Mouse (Mus musculus) hindbrain, embryonic 14.5 days (tissue): ENCODE data around the gene Uri1. TPM values are rescaled to one million over a fixed set of nuclear protein-coding genes. Genes with fewer than 3 reads are reported as not detected.

ENCODE experiments used
- ATAC-seq: fragments of 200-750 bp; cut with Nextera tagmentation; 2 replicates; pipeline ENCODE4 v1.8.0; 2017; ENCODE audit warnings: moderate number of reproducible peaks, mild to moderate bottlenecking, moderate TSS enrichment, moderate library complexity; ENCODE audit not compliant: low FRiP score
- DNase-seq: peaks from one replicate; pipeline ENCODE4 v3.0.0-alpha.2; 2015; ENCODE audit warnings: low spot score
- H3K27ac ChIP-seq: fragments of 300-500 bp; sonication (generic); 2 replicates; pipeline ENCODE4 v1.5.1; 2014; ENCODE audit warnings: mild to moderate bottlenecking, moderate library complexity
- H3K27me3 ChIP-seq: fragments of 300-500 bp; sonication (generic); 2 replicates; pipeline ENCODE4 v1.6.1; 2014; ENCODE audit warnings: mild to moderate bottlenecking, low read length, mixed read lengths; ENCODE audit not compliant: control insufficient read depth, insufficient read depth
- H3K36me3 ChIP-seq: fragments of 300-500 bp; sonication (generic); replicated peaks from 2 replicates; pipeline ENCODE4 v1.6.1; 2014; ENCODE audit not compliant: control insufficient read depth, insufficient read depth
- H3K4me1 ChIP-seq: fragments of 300-500 bp; sonication (generic); replicated peaks from 2 replicates; pipeline ENCODE4 v1.6.1; 2014; ENCODE audit warnings: antibody characterized with exemption, low read length, mixed read lengths; ENCODE audit not compliant: control insufficient read depth, insufficient read depth
- H3K4me2 ChIP-seq: fragments of 300-500 bp; sonication (generic); replicated peaks from 2 replicates; pipeline ENCODE4 v1.6.1; 2014; ENCODE audit warnings: mild to moderate bottlenecking, moderate library complexity
- H3K4me3 ChIP-seq: fragments of 300-500 bp; sonication (generic); replicated peaks from 2 replicates; pipeline ENCODE4 v1.5.1; 2014; ENCODE audit warnings: mild to moderate bottlenecking, low read length
- H3K9ac ChIP-seq: fragments of 300-500 bp; sonication (generic); 2 replicates; pipeline ENCODE4 v1.6.1; 2014
- H3K9me3 ChIP-seq: fragments of 300-500 bp; sonication (generic); 2 replicates; pipeline ENCODE4 v1.6.1; 2016; ENCODE audit warnings: low read length; ENCODE audit not compliant: control insufficient read depth
- WGBS: fragments of 180-500 bp; shearing (Covaris S2); extraction: QIAGEN DNeasy Blood & Tissue Kit; methylation state at CpG from one replicate; pipeline ENCODE4 v1.1.7; 2014; 5-methylcytosine and 5-hydroxymethylcytosine counted together
- polyA plus RNA-seq: library from polyadenylated mRNA; unstranded; fragments of >200 nt; fragmentation: Nextera tagmentation; extraction: Ambion mirVana; gene quantifications from 2 replicates; pipeline ENCODE4 v1.2.1, GENCODE M21; 2014

Uri1 gene
- polyA plus RNA-seq, 1 experiment from 2014 or later = 34.4 TPM

DNA sequence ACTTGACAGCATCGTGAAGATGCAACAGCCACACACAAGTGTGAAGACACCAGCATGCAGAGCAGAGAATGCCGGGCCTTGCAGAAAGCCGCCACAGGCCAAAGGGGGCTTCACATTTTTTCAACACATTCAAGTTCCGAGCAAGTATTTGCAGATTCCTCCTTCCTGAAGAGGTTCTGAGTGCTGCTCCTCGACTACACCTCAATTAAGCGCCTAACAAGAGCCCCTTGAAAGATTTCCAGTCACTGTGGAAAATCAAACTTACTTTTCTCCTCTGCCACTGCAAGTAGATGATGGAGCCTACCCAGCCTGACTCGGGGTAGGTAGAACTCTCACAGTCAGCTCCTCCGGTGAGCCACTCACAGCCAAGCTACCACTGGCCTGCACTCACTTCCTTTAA lies 86.9 kb downstream of the Uri1 start:
- no peak overlapping the region for H3K4me2 ChIP-seq
- peaks cover 29% of the 10 kb centered on the region for H3K4me1 ChIP-seq
- no peak overlapping the region for H3K4me3 ChIP-seq
- no peaks in the 10 kb centered on the region for H3K27me3 ChIP-seq
- WGBS = 91% methylated on average over 8 of the region's 8 CpGs
- no peak overlapping the region for H3K27ac ChIP-seq
- no peaks in the 10 kb centered on the region for H3K36me3 ChIP-seq
- no peak overlapping the region for H3K9ac ChIP-seq
- H3K9me3 ChIP-seq = no peaks in the 10 kb centered on the region
- ATAC-seq (no peak), DNase-seq (no peak)

- Histone ChIP-seq H3K4me3 (no peak overlapping the region), H3K9me3 (no peaks in the 10 kb centered on the region), H3K27me3 (no peaks in the 10 kb centered on the region), H3K9ac (no peak overlapping the region), H3K4me2 (no peak overlapping the region), H3K4me1 (peaks cover 32% of the 10 kb centered on the region), H3K27ac (no peak overlapping the region), H3K36me3 (no peaks in the 10 kb centered on the region)
- ATAC-seq = no peak
- WGBS = 59% methylated on average over 5 of the region's 5 CpGs
- DNase-seq = no peak
Measured at GRCm38 (mm10) chr7:37935786-37936185, 87.6 kb downstream of the Uri1 start.

DNA sequence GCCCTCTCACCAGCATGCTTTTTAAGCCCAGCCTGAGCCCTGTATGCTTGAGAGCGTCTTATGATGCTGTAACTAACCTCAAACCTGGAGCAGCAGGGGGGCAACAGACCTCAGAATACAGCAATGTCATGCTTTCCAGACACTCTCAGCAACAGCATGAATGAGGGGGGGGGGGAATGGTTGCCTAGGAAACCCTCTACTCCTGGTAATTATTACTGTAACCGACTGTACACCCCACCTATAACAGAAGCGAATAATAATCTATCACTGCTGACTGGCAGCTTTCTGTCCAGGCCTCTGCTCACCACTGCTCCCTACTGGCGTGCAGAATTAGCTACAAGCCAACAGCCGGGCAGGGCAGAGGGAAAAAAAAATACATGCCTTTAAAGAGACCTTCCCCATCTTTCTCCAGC lies 88.6 kb downstream of the Uri1 start:
- Histone ChIP-seq H3K4me2 (no peak overlapping the region), H3K27ac (0 out of 2 replicates have a peak overlapping the region, but pooled peaks have one; percentile 53), H3K9me3 (no peaks in the 10 kb centered on the region), H3K9ac (peak overlapping the region; percentile 3; the same call in 1 of the 2 replicates), H3K27me3 (no peaks in the 10 kb centered on the region), H3K4me1 (peaks cover 32% of the 10 kb centered on the region), H3K36me3 (no peaks in the 10 kb centered on the region), H3K4me3 (no peak overlapping the region)
- WGBS = 5% methylated on average over 5 of the region's 5 CpGs
- ATAC-seq = peak; percentile 61
- peak; percentile 76 for DNase-seq

- DNase-seq (no peak), ATAC-seq (peak; percentile 56)
- Histone ChIP-seq H3K27ac (0 out of 2 replicates have a peak overlapping the region, but pooled peaks have one; percentile 32), H3K4me1 (peaks cover 32% of the 10 kb centered on the region), H3K4me3 (no peak overlapping the region), H3K9ac (0 out of 2 replicates have a peak overlapping the region, but pooled peaks have one; percentile 6), H3K4me2 (no peak overlapping the region), H3K9me3 (no peaks in the 10 kb centered on the region), H3K36me3 (no peaks in the 10 kb centered on the region), H3K27me3 (no peaks in the 10 kb centered on the region)
- WGBS = 15% methylated on average over 9 of the region's 9 CpGs
Measured at GRCm38 (mm10) chr7:37933754-37934308, 89.5 kb downstream of the Uri1 start.

- no peaks in the 10 kb centered on the region for H3K36me3 ChIP-seq
- WGBS = 19% methylated on average over 3 of the region's 3 CpGs
- DNase-seq = no peak
- no peak for ATAC-seq
- no peaks in the 10 kb centered on the region for H3K9me3 ChIP-seq
- no peak overlapping the region for H3K27ac ChIP-seq
- H3K4me1 ChIP-seq = peaks cover 32% of the 10 kb centered on the region
- H3K9ac ChIP-seq = no peak overlapping the region
- no peaks in the 10 kb centered on the region for H3K27me3 ChIP-seq
- H3K4me3 ChIP-seq = no peak overlapping the region
- H3K4me2 ChIP-seq = no peak overlapping the region
Measured at GRCm38 (mm10) chr7:37931631-37932030, 91.7 kb downstream of the Uri1 start.

- ATAC-seq = no peak
- 28% methylated on average over 5 of the region's 5 CpGs for WGBS
- H3K4me2 ChIP-seq = no peak overlapping the region
Measured at GRCm38 (mm10) chr7:37929738-37930137, 93.6 kb downstream of the Uri1 start.

DNA sequence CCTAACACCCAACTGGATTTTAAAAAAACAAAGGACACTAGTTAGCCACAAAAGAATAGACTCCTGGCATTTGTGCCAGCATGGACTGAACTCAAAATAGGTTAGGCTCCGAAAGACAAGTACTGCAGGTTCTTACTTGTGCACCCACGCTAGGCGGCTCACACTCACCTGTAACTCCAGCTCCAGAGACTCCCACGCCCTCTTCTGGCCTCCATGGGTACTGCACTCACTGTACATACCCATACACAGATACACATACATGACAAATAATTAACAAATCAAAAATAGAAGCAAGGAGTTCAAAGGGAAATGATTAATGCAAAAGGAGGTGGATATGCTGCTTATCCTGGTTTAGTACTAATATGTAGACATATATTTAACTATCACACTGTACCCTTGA lies 100.4 kb downstream of the Uri1 start:
- Histone ChIP-seq H3K9ac (no peak overlapping the region), H3K36me3 (no peaks in the 10 kb centered on the region), H3K4me2 (no peak overlapping the region), H3K9me3 (no peaks in the 10 kb centered on the region), H3K4me1 (0 out of 2 replicates have a peak, but pooled peaks cover 10% of the 10 kb centered on the region), H3K27me3 (no peaks in the 10 kb centered on the region), H3K4me3 (no peak overlapping the region), H3K27ac (no peak overlapping the region)
- 79% methylated on average over 4 of the region's 4 CpGs for WGBS
- ATAC-seq (no peak), DNase-seq (no peak)

More at GRCm38 (mm10) chr7:37929738-37930137, 93.6 kb downstream of the Uri1 start:
- no peak for DNase-seq
- no peak overlapping the region for H3K4me3 ChIP-seq
- no peaks in the 10 kb centered on the region for H3K9me3 ChIP-seq
- no peak overlapping the region for H3K27ac ChIP-seq
- no peak overlapping the region for H3K9ac ChIP-seq
- peaks cover 20% of the 10 kb centered on the region for H3K4me1 ChIP-seq
- no peaks in the 10 kb centered on the region for H3K27me3 ChIP-seq
- H3K36me3 ChIP-seq = no peaks in the 10 kb centered on the region

DNA sequence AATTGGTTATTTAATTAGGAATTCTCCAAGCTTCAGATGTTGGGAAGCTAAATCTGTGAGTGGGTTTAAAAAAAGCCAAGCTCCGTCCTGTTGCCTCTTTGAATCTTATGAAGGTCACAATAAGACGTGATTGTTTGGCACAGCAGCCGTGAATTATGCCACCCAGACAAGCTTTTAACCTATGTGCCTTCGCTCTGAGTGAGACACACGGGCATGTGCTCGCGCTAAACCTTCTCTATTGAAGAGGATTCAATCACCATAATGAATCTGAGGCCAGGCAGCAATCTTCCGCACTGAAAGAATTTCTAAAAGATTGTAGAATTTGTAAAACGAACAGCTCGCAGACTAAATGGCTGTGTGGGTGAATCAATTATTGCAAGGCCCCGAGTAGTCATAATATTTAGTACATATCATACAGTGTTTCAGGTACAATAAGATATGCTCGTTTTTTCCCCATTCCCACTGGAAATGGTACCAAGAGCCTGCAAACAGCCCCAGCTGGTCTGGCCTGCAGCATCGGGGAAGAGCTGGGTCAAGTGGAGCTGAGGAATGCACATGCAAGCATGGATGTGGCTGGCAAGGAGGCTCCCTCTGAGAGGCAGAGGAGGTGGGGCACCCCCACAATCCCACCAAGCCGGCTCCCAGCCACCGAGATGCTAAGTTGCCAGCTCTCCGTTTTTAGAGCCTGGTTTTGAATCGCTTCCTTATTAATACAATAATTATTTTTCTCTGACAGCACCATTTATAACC lies 101.5 kb downstream of the Uri1 start:
- H3K27ac ChIP-seq = peak overlapping the region; percentile 75
- no peak overlapping the region for H3K4me3 ChIP-seq
- H3K27me3 ChIP-seq = no peaks in the 10 kb centered on the region
- peak; percentile 39 for DNase-seq
- ATAC-seq = no peak
- H3K36me3 ChIP-seq = no peaks in the 10 kb centered on the region
- 0 out of 2 replicates have a peak, but pooled peaks cover 14% of the 10 kb centered on the region for H3K4me1 ChIP-seq
- no peak overlapping the region for H3K4me2 ChIP-seq
- 41% methylated on average over 17 of the region's 17 CpGs for WGBS
- H3K9me3 ChIP-seq = no peaks in the 10 kb centered on the region
- H3K9ac ChIP-seq = no peak overlapping the region

DNA sequence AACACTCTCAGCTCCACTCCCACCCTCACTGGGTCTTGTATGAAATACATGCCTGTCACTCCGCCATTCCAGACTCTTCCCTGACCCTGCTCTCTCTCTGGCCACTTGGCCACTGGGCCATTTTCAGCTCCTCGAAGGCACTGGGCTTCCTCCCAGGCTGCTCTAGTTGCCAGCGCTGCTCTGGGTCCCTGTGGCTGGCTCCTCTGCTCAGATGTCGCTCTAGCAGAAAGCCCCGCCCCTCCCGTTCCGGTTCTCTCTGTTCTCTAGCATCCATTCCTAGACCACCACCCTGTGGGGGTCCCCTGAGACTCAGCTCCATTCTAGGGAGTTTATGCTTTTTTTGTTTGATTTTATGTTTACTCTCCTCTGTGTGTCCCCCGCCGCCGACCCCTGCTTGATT lies 104.4 kb downstream of the Uri1 start:
- no peak overlapping the region for H3K9ac ChIP-seq
- no peaks in the 10 kb centered on the region for H3K27me3 ChIP-seq
- no peak overlapping the region for H3K4me2 ChIP-seq
- H3K27ac ChIP-seq = no peak overlapping the region
- no peaks in the 10 kb centered on the region for H3K9me3 ChIP-seq
- no peak overlapping the region for H3K4me3 ChIP-seq
- ATAC-seq = no peak
- no peaks in the 10 kb centered on the region for H3K36me3 ChIP-seq
- H3K4me1 ChIP-seq = 0 out of 2 replicates have a peak, but pooled peaks cover 14% of the 10 kb centered on the region
- DNase-seq = no peak
- WGBS = 57% methylated on average over 10 of the region's 10 CpGs
